Mouse (Mus musculus): Measurements from ENCODE around the gene Sec16b. TPM values are rescaled to one million over a fixed set of nuclear protein-coding genes. Genes with fewer than 3 reads are reported as not detected.

Gene Sec16b
- polyA plus RNA-seq, 1 experiment = 1.4 TPM

GRCm38 (mm10) chr1:157467866-157468265 is 38.7 kb upstream of the Sec16b start:
- no peaks in the 10 kb centered on the region for H3K27me3 ChIP-seq (ENCODE audit: control insufficient read depth, insufficient read depth, low read length)
- H3K27ac ChIP-seq (ENCODE audit: control insufficient read depth, insufficient read depth, low read depth, low read length) = no peak overlapping the region
- no peak for TF ChIP-seq POLR2A (IDR thresholded peaks at IDR 0.05; ENCODE audit: control insufficient read depth, low read depth, low read length)
- no peak for TF ChIP-seq CTCF (IDR thresholded peaks at IDR 0.05; ENCODE audit: control insufficient read depth, insufficient read depth, insufficient replicate concordance, low read depth, low read length)
- no peaks in the 10 kb centered on the region for H3K36me3 ChIP-seq (ENCODE audit: control insufficient read depth, insufficient read depth, low read length)
- no peak overlapping the region for H3K4me3 ChIP-seq (ENCODE audit: control insufficient read depth, low read depth, low read length)
- no peaks in the 10 kb centered on the region for H3K4me1 ChIP-seq (ENCODE audit: control insufficient read depth, insufficient read depth, low read length)

GRCm38 (mm10) chr1:157470761-157471386 is 35.7 kb upstream of the Sec16b start:
- H3K4me1 ChIP-seq (ENCODE audit: control insufficient read depth, insufficient read depth, low read length) = no peaks in the 10 kb centered on the region
- H3K36me3 ChIP-seq (ENCODE audit: control insufficient read depth, insufficient read depth, low read length) = no peaks in the 10 kb centered on the region
- H3K4me3 ChIP-seq (ENCODE audit: control insufficient read depth, low read depth, low read length) = no peak overlapping the region
- no peak overlapping the region for H3K27ac ChIP-seq (ENCODE audit: control insufficient read depth, insufficient read depth, low read depth, low read length)
- TF ChIP-seq CTCF (IDR thresholded peaks at IDR 0.05; ENCODE audit: control insufficient read depth, insufficient read depth, insufficient replicate concordance, low read depth, low read length) (no peak), POLR2A (IDR thresholded peaks at IDR 0.05; ENCODE audit: control insufficient read depth, low read depth, low read length) (no peak)
- H3K27me3 ChIP-seq (ENCODE audit: control insufficient read depth, insufficient read depth, low read length) = no peaks in the 10 kb centered on the region

GRCm38 (mm10) chr1:157472716-157473115 is 33.8 kb upstream of the Sec16b start:
- TF ChIP-seq POLR2A (IDR thresholded peaks at IDR 0.05; ENCODE audit: control insufficient read depth, low read depth, low read length) (no peak), CTCF (IDR thresholded peaks at IDR 0.05; ENCODE audit: control insufficient read depth, insufficient read depth, insufficient replicate concordance, low read depth, low read length) (no peak)
- H3K27ac ChIP-seq (ENCODE audit: control insufficient read depth, insufficient read depth, low read depth, low read length) = no peak overlapping the region
- H3K4me1 ChIP-seq (ENCODE audit: control insufficient read depth, insufficient read depth, low read length) = no peaks in the 10 kb centered on the region
- no peak overlapping the region for H3K4me3 ChIP-seq (ENCODE audit: control insufficient read depth, low read depth, low read length)
- H3K27me3 ChIP-seq (ENCODE audit: control insufficient read depth, insufficient read depth, low read length) = no peaks in the 10 kb centered on the region
- no peaks in the 10 kb centered on the region for H3K36me3 ChIP-seq (ENCODE audit: control insufficient read depth, insufficient read depth, low read length)

GRCm38 (mm10) chr1:157474865-157475264 is 31.7 kb upstream of the Sec16b start:
- Histone ChIP-seq H3K27ac (ENCODE audit: control insufficient read depth, insufficient read depth, low read depth, low read length) (no peak overlapping the region), H3K36me3 (ENCODE audit: control insufficient read depth, insufficient read depth, low read length) (no peaks in the 10 kb centered on the region), H3K27me3 (ENCODE audit: control insufficient read depth, insufficient read depth, low read length) (no peaks in the 10 kb centered on the region), H3K4me1 (ENCODE audit: control insufficient read depth, insufficient read depth, low read length) (no peaks in the 10 kb centered on the region; the same call in 1 of the 2 replicates), H3K4me3 (ENCODE audit: control insufficient read depth, low read depth, low read length) (no peak overlapping the region)
- no peak for TF ChIP-seq POLR2A (IDR thresholded peaks at IDR 0.05; ENCODE audit: control insufficient read depth, low read depth, low read length)
- TF ChIP-seq CTCF (IDR thresholded peaks at IDR 0.05; ENCODE audit: control insufficient read depth, insufficient read depth, insufficient replicate concordance, low read depth, low read length) = no peak

GRCm38 (mm10) chr1:157476231-157476630 is 30.3 kb upstream of the Sec16b start:
- H3K4me3 ChIP-seq (ENCODE audit: control insufficient read depth, low read depth, low read length) = no peak overlapping the region
- TF ChIP-seq CTCF (IDR thresholded peaks at IDR 0.05; ENCODE audit: control insufficient read depth, insufficient read depth, insufficient replicate concordance, low read depth, low read length) (no peak), POLR2A (IDR thresholded peaks at IDR 0.05; ENCODE audit: control insufficient read depth, low read depth, low read length) (no peak)

GRCm38 (mm10) chr1:157480090-157480489 is 26.4 kb upstream of the Sec16b start:
- H3K36me3 ChIP-seq (ENCODE audit: control insufficient read depth, insufficient read depth, low read length) = no peaks in the 10 kb centered on the region
- TF ChIP-seq CTCF (IDR thresholded peaks at IDR 0.05; ENCODE audit: control insufficient read depth, insufficient read depth, insufficient replicate concordance, low read depth, low read length) (no peak), POLR2A (IDR thresholded peaks at IDR 0.05; ENCODE audit: control insufficient read depth, low read depth, low read length) (no peak)

More at GRCm38 (mm10) chr1:157476231-157476630, 30.3 kb upstream of the Sec16b start:
- no peaks in the 10 kb centered on the region; the same call in 1 of the 2 replicates for H3K4me1 ChIP-seq (ENCODE audit: control insufficient read depth, insufficient read depth, low read length)
- H3K27ac ChIP-seq (ENCODE audit: control insufficient read depth, insufficient read depth, low read depth, low read length) = no peak overlapping the region
- no peaks in the 10 kb centered on the region for H3K27me3 ChIP-seq (ENCODE audit: control insufficient read depth, insufficient read depth, low read length)
- no peaks in the 10 kb centered on the region for H3K36me3 ChIP-seq (ENCODE audit: control insufficient read depth, insufficient read depth, low read length)

GRCm38 (mm10) chr1:157480901-157481300 is 25.6 kb upstream of the Sec16b start:
- H3K36me3 ChIP-seq (ENCODE audit: control insufficient read depth, insufficient read depth, low read length) = no peaks in the 10 kb centered on the region
- H3K27me3 ChIP-seq (ENCODE audit: control insufficient read depth, insufficient read depth, low read length) = no peaks in the 10 kb centered on the region
- TF ChIP-seq CTCF (IDR thresholded peaks at IDR 0.05; ENCODE audit: control insufficient read depth, insufficient read depth, insufficient replicate concordance, low read depth, low read length) = no peak
- no peak for TF ChIP-seq POLR2A (IDR thresholded peaks at IDR 0.05; ENCODE audit: control insufficient read depth, low read depth, low read length)
- no peak overlapping the region for H3K4me3 ChIP-seq (ENCODE audit: control insufficient read depth, low read depth, low read length)
- H3K27ac ChIP-seq (ENCODE audit: control insufficient read depth, insufficient read depth, low read depth, low read length) = no peak overlapping the region
- H3K4me1 ChIP-seq (ENCODE audit: control insufficient read depth, insufficient read depth, low read length) = no peaks in the 10 kb centered on the region; the same call in 1 of the 2 replicates

More at GRCm38 (mm10) chr1:157480090-157480489, 26.4 kb upstream of the Sec16b start:
- no peak overlapping the region for H3K27ac ChIP-seq (ENCODE audit: control insufficient read depth, insufficient read depth, low read depth, low read length)
- H3K27me3 ChIP-seq (ENCODE audit: control insufficient read depth, insufficient read depth, low read length) = no peaks in the 10 kb centered on the region
- no peaks in the 10 kb centered on the region; the same call in 1 of the 2 replicates for H3K4me1 ChIP-seq (ENCODE audit: control insufficient read depth, insufficient read depth, low read length)
- H3K4me3 ChIP-seq (ENCODE audit: control insufficient read depth, low read depth, low read length) = no peak overlapping the region
